Mouse (Mus musculus) stomach, embryonic 14.5 days (tissue): ENCODE data around the gene Nfasc. TPM values are rescaled to one million over a fixed set of nuclear protein-coding genes. Genes with fewer than 3 reads are reported as not detected.

Source experiments
- ATAC-seq: fragments of 200-750 bp; cut with Nextera tagmentation; 2 replicates; pipeline ENCODE4 v1.8.0; 2017; ENCODE audit warnings: low read depth, moderate TSS enrichment; ENCODE audit not compliant: insufficient number of reproducible peaks, insufficient read depth, low FRiP score
- H3K27ac ChIP-seq: fragments of 300-500 bp; sonication (generic); 2 replicates; pipeline ENCODE4 v1.5.1; 2014; ENCODE audit warnings: mild to moderate bottlenecking, low read length, moderate library complexity, mixed read lengths
- H3K27me3 ChIP-seq: fragments of 300-500 bp; sonication (generic); 2 replicates; pipeline ENCODE4 v1.6.1; 2014; ENCODE audit warnings: low read length, control low read depth, mixed read lengths; ENCODE audit not compliant: control insufficient read depth, insufficient read depth
- H3K36me3 ChIP-seq: fragments of 300-500 bp; sonication (generic); 2 replicates; pipeline ENCODE4 v1.6.1; 2014; ENCODE audit warnings: mild to moderate bottlenecking, control low read depth, low read length, moderate library complexity, mixed read lengths; ENCODE audit not compliant: control insufficient read depth, insufficient read depth
- H3K4me1 ChIP-seq: fragments of 300-500 bp; sonication (generic); 2 replicates; pipeline ENCODE4 v1.6.1; 2014; ENCODE audit warnings: low read length, control low read depth, mixed read lengths; ENCODE audit not compliant: control insufficient read depth, insufficient read depth
- H3K4me2 ChIP-seq: fragments of 300-500 bp; sonication (generic); replicated peaks from 2 replicates; pipeline ENCODE4 v1.6.1; 2014; ENCODE audit warnings: low read depth, low read length, control low read depth
- H3K4me3 ChIP-seq: fragments of 300-500 bp; sonication (generic); 2 replicates; pipeline ENCODE4 v1.5.1; 2014; ENCODE audit warnings: low read depth, low read length, control low read depth
- H3K9ac ChIP-seq: fragments of 300-500 bp; sonication (generic); replicated peaks from 2 replicates; pipeline ENCODE4 v1.6.1; 2014; ENCODE audit warnings: low read depth, mild to moderate bottlenecking, control low read depth, low read length, moderate library complexity, mixed read lengths
- H3K9me3 ChIP-seq: fragments of 300-500 bp; sonication (generic); 2 replicates; pipeline ENCODE4 v1.6.1; 2016; ENCODE audit warnings: low read depth, low read length, control low read depth; ENCODE audit not compliant: control insufficient read depth
- WGBS: fragments of 180-500 bp; shearing (Covaris S2); extraction: QIAGEN DNeasy Blood & Tissue Kit; methylation state at CpG from one replicate; pipeline ENCODE4 v1.1.7; 2014; 5-methylcytosine and 5-hydroxymethylcytosine counted together
- polyA plus RNA-seq: library from polyadenylated mRNA; unstranded; fragments of >200 nt; fragmentation: Nextera tagmentation; extraction: Ambion mirVana; gene quantifications from 2 replicates; pipeline ENCODE4 v1.2.1, GENCODE M21; 2014

The Nfasc gene
- polyA plus RNA-seq, 1 experiment from 2014 or later, result 5.0 TPM

DNA sequence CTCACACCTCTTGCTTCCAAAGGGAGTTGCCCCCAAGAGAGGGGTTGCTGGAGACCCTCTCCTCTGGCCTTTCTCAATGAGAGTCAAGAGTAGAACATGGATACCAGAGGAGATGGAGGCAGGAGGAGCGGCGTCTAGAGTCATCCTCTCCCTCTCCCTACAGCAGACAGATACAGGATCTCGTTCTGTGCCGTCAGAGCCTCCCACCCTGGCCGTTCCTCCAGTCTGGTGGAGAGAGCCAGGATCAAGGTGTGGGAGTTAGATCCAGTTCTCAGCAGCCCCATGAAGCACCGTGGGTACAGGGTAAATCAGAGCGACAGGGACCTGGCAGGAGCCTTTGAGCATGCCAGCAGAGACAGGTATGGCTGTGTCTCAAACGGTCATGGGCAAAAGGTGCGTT lies 209.1 kb downstream of the Nfasc start:
- no peaks in the 10 kb centered on the region for H3K27me3 ChIP-seq
- no peak overlapping the region for H3K9ac ChIP-seq
- no peak overlapping the region for H3K27ac ChIP-seq
- H3K36me3 ChIP-seq, result no peaks in the 10 kb centered on the region
- no peak overlapping the region for H3K4me2 ChIP-seq
- no peak overlapping the region for H3K4me3 ChIP-seq
- peaks cover 15% of the 10 kb centered on the region for H3K4me1 ChIP-seq
- 59% methylated on average over 9 of the region's 9 CpGs for WGBS
- ATAC-seq, result no peak
- H3K9me3 ChIP-seq, result no peaks in the 10 kb centered on the region

DNA sequence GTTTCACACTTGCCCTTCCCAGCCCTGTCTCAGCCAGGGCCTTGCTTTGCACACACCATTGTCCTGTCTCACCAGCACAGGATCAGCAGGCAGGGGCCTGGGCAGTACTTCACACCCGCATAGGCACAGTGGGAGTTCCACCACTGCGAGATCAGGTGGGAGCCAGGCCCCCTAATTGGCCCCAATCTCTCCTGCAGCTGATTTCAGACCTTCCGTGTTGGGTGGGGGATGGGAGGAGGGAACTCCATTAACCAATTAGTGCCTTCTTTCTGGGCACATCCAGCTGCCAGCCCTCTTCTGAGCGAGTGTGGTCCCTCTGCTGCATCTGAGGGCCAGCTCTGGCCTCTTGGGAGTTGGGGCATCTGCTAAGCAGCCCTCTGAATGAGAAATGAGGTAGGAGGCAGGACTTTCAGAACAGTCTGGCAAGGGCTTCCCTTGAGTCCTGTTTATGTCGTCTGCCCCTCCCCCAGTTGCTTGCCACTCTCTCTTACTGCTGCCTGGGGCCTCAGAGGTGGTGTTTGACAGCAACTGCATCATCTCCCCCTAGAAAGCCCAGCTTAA lies 210.9 kb downstream of the Nfasc start:
- H3K9me3 ChIP-seq, result no peaks in the 10 kb centered on the region
- H3K4me2 ChIP-seq, result no peak overlapping the region
- no peak overlapping the region for H3K4me3 ChIP-seq
- no peaks in the 10 kb centered on the region for H3K27me3 ChIP-seq
- H3K4me1 ChIP-seq, result peaks cover 15% of the 10 kb centered on the region
- no peak overlapping the region for H3K9ac ChIP-seq
- ATAC-seq, result no peak; the same call in 1 of the 2 replicates
- WGBS, result 9% methylated on average over 5 of the region's 5 CpGs
- no peaks in the 10 kb centered on the region for H3K36me3 ChIP-seq
- H3K27ac ChIP-seq, result no peak overlapping the region

GRCm38 (mm10) chr1:132528647-132529334 lies 212.8 kb downstream of the Nfasc start:
- no peaks in the 10 kb centered on the region for H3K9me3 ChIP-seq
- no peaks in the 10 kb centered on the region for H3K27me3 ChIP-seq
- H3K36me3 ChIP-seq, result no peaks in the 10 kb centered on the region
- H3K4me3 ChIP-seq, result no peak overlapping the region
- ATAC-seq, result no peak
- 84% methylated on average over 19 of the region's 19 CpGs for WGBS
- no peak overlapping the region for H3K27ac ChIP-seq
- H3K4me1 ChIP-seq, result peaks cover 15% of the 10 kb centered on the region
- no peak overlapping the region for H3K9ac ChIP-seq
- no peak overlapping the region for H3K4me2 ChIP-seq

GRCm38 (mm10) chr1:132528071-132528470 lies 213.5 kb downstream of the Nfasc start:
- 91% methylated on average over 13 of the region's 13 CpGs for WGBS
- Histone ChIP-seq H3K9ac (no peak overlapping the region), H3K9me3 (no peaks in the 10 kb centered on the region), H3K36me3 (no peaks in the 10 kb centered on the region), H3K27ac (no peak overlapping the region), H3K4me1 (peaks cover 11% of the 10 kb centered on the region), H3K4me2 (no peak overlapping the region), H3K4me3 (no peak overlapping the region), H3K27me3 (no peaks in the 10 kb centered on the region)
- ATAC-seq, result no peak

- WGBS, result 6% methylated on average over 10 of the region's 10 CpGs
- Histone ChIP-seq H3K4me1 (peaks cover 7% of the 10 kb centered on the region), H3K4me3 (no peak overlapping the region), H3K27me3 (no peaks in the 10 kb centered on the region), H3K9ac (no peak overlapping the region), H3K4me2 (no peak overlapping the region), H3K36me3 (no peaks in the 10 kb centered on the region), H3K9me3 (no peaks in the 10 kb centered on the region), H3K27ac (no peak overlapping the region)
- ATAC-seq, result no peak; the same call in 1 of the 2 replicates
Measured at GRCm38 (mm10) chr1:132525832-132526231, 215.8 kb downstream of the Nfasc start.

DNA sequence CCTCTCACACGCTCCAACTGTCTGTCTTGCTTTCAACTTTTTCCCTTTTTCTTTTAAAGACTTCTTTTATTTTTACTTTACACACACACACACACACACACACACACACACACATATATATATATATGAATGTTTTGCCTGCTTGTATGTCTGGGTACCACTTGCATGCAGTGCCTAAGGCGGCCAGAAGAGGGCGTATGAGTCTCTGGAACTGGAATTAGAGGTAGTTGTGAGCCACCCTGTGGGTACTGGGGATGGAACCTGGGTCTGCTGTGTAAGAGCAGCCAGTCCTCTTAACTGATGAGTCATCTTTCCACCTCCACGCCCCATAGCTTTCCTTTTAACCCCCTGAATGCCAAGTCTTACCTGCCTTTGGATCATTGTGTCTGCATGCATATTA lies 217.7 kb downstream of the Nfasc start:
- H3K4me1 ChIP-seq, result no peaks in the 10 kb centered on the region
- no peak overlapping the region for H3K27ac ChIP-seq
- H3K9ac ChIP-seq, result no peak overlapping the region
- H3K36me3 ChIP-seq, result no peaks in the 10 kb centered on the region
- H3K4me2 ChIP-seq, result no peak overlapping the region
- no peak for ATAC-seq
- WGBS, result 32% methylated on average over 4 of the region's 4 CpGs
- no peaks in the 10 kb centered on the region for H3K27me3 ChIP-seq
- H3K9me3 ChIP-seq, result no peaks in the 10 kb centered on the region
- H3K4me3 ChIP-seq, result no peak overlapping the region

- H3K4me1 ChIP-seq, result no peaks in the 10 kb centered on the region
- H3K27ac ChIP-seq, result no peak overlapping the region
- no peak overlapping the region for H3K4me3 ChIP-seq
- WGBS, result 82% methylated on average over 8 of the region's 8 CpGs
- H3K4me2 ChIP-seq, result no peak overlapping the region
- H3K9me3 ChIP-seq, result no peaks in the 10 kb centered on the region
- H3K36me3 ChIP-seq, result no peaks in the 10 kb centered on the region
- ATAC-seq, result no peak
- H3K9ac ChIP-seq, result no peak overlapping the region
- H3K27me3 ChIP-seq, result no peaks in the 10 kb centered on the region
Measured at GRCm38 (mm10) chr1:132523048-132523447, 218.5 kb downstream of the Nfasc start.

DNA sequence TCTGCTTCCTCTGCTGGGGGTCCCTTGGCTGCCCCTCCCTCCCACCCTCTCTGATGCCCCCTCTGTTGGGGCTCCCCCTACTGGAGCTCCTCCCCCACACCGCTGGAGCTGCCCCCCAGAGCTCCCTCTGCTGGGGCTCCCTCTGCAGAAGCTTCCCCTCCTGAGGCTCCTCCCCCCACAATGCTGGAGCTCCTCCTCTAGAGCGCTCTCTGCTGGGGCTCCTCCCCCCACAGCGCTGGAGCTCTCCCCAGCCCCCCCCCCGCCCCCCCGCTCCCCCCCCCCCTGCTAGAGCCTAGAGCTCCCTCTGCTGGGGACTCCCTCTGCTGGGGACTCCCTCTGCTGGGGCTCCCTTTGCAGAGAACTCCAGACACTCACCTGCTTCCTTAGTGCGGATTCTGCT lies 220.8 kb downstream of the Nfasc start:
- no peak overlapping the region for H3K4me3 ChIP-seq
- ATAC-seq, result peak; percentile 38; the same call in 1 of the 2 replicates
- no peak overlapping the region for H3K9ac ChIP-seq
- no peaks in the 10 kb centered on the region for H3K4me1 ChIP-seq
- no peaks in the 10 kb centered on the region for H3K9me3 ChIP-seq
- no peaks in the 10 kb centered on the region for H3K36me3 ChIP-seq
- no peak overlapping the region for H3K4me2 ChIP-seq
- no peaks in the 10 kb centered on the region for H3K27me3 ChIP-seq
- WGBS, result 24% methylated on average over 3 of the region's 6 CpGs
- no peak overlapping the region for H3K27ac ChIP-seq

DNA sequence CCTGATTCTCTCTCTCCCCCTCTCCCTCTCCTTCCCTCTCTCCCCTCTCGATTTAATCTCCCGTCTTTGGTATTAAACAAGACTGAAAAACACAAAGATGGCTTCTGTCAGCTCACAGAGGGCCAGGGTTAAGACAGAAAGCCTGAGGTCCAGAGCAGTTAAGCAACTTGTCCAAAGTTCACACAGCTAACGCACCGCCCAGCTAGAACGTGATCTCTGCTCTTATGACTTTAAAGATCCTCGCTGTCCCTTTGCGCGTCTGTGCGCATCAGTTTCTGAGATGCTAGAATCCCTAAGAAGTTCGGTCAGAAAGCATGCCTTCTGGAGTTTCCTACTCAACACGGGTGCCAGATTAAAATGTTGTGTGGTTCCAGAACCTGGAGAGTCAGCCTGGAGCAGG lies 221.9 kb downstream of the Nfasc start:
- H3K4me1 ChIP-seq, result no peaks in the 10 kb centered on the region
- no peaks in the 10 kb centered on the region for H3K36me3 ChIP-seq
- no peak overlapping the region for H3K4me3 ChIP-seq
- WGBS, result 85% methylated on average over 11 of the region's 11 CpGs
- ATAC-seq, result no peak
- no peak overlapping the region for H3K27ac ChIP-seq
- H3K27me3 ChIP-seq, result no peaks in the 10 kb centered on the region
- no peaks in the 10 kb centered on the region for H3K9me3 ChIP-seq
- H3K9ac ChIP-seq, result no peak overlapping the region
- H3K4me2 ChIP-seq, result no peak overlapping the region
